Mouse (Mus musculus): Measurements from ENCODE around the gene Prkaca.

The Prkaca gene

GRCm38 (mm10) chr8:84039050-84039449 lies 66.3 kb downstream of the Prkaca start:
- DNase-seq, result peak; percentile 87

GRCm38 (mm10) chr8:84042066-84042947 lies 69.5 kb downstream of the Prkaca start, which contains the start of gene Il27ra:
TSS of gene Il27ra (minus strand) at chr8:84042589.
- DNase-seq, result peak; percentile 87

GRCm38 (mm10) chr8:84042948-84043342 lies 70.2 kb downstream of the Prkaca start:
- DNase-seq, result no peak

GRCm38 (mm10) chr8:84044103-84044502 lies 71.3 kb downstream of the Prkaca start:
- no peak for DNase-seq

GRCm38 (mm10) chr8:84044900-84045299 lies 72.1 kb downstream of the Prkaca start, which contains the start of gene Rln3:
TSS of gene Rln3 (minus strand) at chr8:84045000.
- DNase-seq, result no peak

Measured in kidney, postnatal 10 days (tissue).